Mouse (Mus musculus) myocyte (in vitro differentiated cells): Measurements from ENCODE around the gene Ptprh.
A peak's percentile ranks its signal among the peaks of the same experiment; 100 is the strongest.

Source experiments
- POLR2A ChIP-seq: IDR thresholded peaks from one replicate; pipeline ENCODE4 v1.6.1; 2011; ENCODE audit warnings: low read depth, mild to moderate bottlenecking, control low read depth, moderate library complexity; ENCODE audit not compliant: insufficient read length
- POLR2AphosphoS2 ChIP-seq: IDR thresholded peaks from one replicate; pipeline ENCODE4 v1.6.1; 2011; ENCODE audit warnings: low read depth, control low read depth; ENCODE audit not compliant: insufficient read length

- TF ChIP-seq POLR2A: peak; percentile 58
- TF ChIP-seq POLR2AphosphoS2: peak; percentile 55
Observed at GRCm38 (mm10) chr7:4513829-4514712, 89.8 kb downstream of the Ptprh start.
